Mouse (Mus musculus): ENCODE data around the gene Gm6588.

GRCm38 (mm10) chr5:112402437-112402836 lies 46.8 kb upstream of the Gm6588 start:
- TF ChIP-seq CTCF (IDR thresholded peaks at IDR 0.05; ENCODE audit: low read depth) (no peak), EP300 (optimal IDR thresholded peaks at IDR 0.05) (no peak)

All from stomach, postnatal 0 days (tissue).